Mouse (Mus musculus) lung, postnatal 25 days (tissue): Measurements from ENCODE around the gene Neurog3.

Source experiments
- DNase-seq: peaks from one replicate; pipeline ENCODE4 v3.0.0; 2022; ENCODE audit warnings: low spot score

The Neurog3 gene

GRCm38 (mm10) chr10:62132691-62133281 lies at the start of gene Neurog3:
Gene Neurog3 (plus strand): TSS chr10:62133090.
- no peak for DNase-seq

- no peak for DNase-seq
Observed at GRCm38 (mm10) chr10:62086044-62086443, 46.8 kb upstream of the Neurog3 start.

- DNase-seq = no peak
Observed at GRCm38 (mm10) chr10:62086826-62087225, 46.1 kb upstream of the Neurog3 start.

GRCm38 (mm10) chr10:62088411-62088810 lies 44.5 kb upstream of the Neurog3 start:
- no peak for DNase-seq

GRCm38 (mm10) chr10:62089071-62089470 lies 43.8 kb upstream of the Neurog3 start:
- no peak for DNase-seq

GRCm38 (mm10) chr10:62089486-62089885 lies 43.4 kb upstream of the Neurog3 start:
- DNase-seq = no peak

GRCm38 (mm10) chr10:62093903-62094302 lies 39.0 kb upstream of the Neurog3 start:
- DNase-seq = no peak

- no peak for DNase-seq
Observed at GRCm38 (mm10) chr10:62094401-62094800, 38.5 kb upstream of the Neurog3 start.

- DNase-seq = no peak
Observed at GRCm38 (mm10) chr10:62099749-62100403, 33.0 kb upstream of the Neurog3 start.

GRCm38 (mm10) chr10:62101504-62102439 lies 31.1 kb upstream of the Neurog3 start:
- DNase-seq = peak; percentile 61

- DNase-seq = peak; percentile 63
Observed at GRCm38 (mm10) chr10:62104835-62105576, 27.9 kb upstream of the Neurog3 start.

- DNase-seq = no peak
Observed at GRCm38 (mm10) chr10:62107048-62107447, 25.8 kb upstream of the Neurog3 start.

GRCm38 (mm10) chr10:62110504-62111206 lies 22.2 kb upstream of the Neurog3 start:
- DNase-seq = peak; percentile 82

- DNase-seq = no peak
Observed at GRCm38 (mm10) chr10:62111207-62111576, 21.7 kb upstream of the Neurog3 start.

- DNase-seq = no peak
Observed at GRCm38 (mm10) chr10:62113865-62114647, 18.8 kb upstream of the Neurog3 start.

- DNase-seq = no peak
Observed at GRCm38 (mm10) chr10:62127137-62127536, 5.8 kb upstream of the Neurog3 start.

GRCm38 (mm10) chr10:62127711-62128231 lies 5.1 kb upstream of the Neurog3 start:
- DNase-seq = no peak

- DNase-seq = no peak
Observed at GRCm38 (mm10) chr10:62128316-62128951, 4.5 kb upstream of the Neurog3 start.

- DNase-seq = no peak
Observed at GRCm38 (mm10) chr10:62135696-62136470, 3.0 kb downstream of the Neurog3 start.
